Mouse (Mus musculus): ENCODE measurements around the gene Smim14. TPM values are rescaled to one million over a fixed set of nuclear protein-coding genes. Genes with fewer than 3 reads are reported as not detected.

Gene Smim14
- 17.9 and 18.8 TPM in 2 replicates for total RNA-seq (2012; rRNA removed)
- 10 to 100 TPM in 1 of 2 experiments, not detected in 1; 29.8 TPM for polyA plus RNA-seq (2012; ENCODE audit: insufficient read depth in 1 of 2, insufficient read length in 2 of 2, low read depth in 1 of 2, low replicate concordance in 2 of 2, missing spikeins in 1 of 2)

DNA sequence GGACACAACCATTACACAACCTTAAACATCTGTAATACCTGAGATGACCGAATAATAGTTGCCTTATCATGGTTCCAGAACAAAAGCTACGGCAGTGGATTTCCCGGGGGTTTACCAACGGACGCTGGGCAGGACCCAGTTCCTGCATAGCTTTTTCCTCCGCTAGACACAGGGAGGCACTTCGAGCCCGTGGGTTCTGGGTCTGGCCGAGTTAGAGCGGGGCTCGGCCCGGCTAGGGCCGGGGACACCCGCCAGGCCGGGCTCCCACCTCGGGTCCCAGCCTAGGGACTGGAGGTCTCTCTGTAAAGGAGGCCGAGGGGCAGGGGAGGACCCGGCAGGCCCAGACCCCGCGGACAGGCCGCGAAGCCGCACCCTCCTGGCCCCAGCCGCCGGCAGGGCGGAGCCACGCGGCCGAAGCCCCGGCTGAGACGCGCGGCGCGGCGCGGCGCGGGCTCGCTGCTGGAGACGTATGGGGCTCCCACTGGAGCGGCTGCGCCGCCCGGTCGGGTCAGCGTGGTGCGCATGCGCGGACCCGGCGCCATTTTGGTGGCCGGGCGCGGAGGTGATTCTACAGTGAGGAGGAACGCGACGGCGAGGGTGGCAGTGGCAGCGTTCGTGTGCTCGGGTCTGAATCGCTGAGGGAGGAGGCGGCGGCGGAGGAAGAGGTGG lies at the start of gene Smim14, which contains the start of gene Ube2k:
TSS of gene Smim14 (minus strand) at position 434 of the 669 bp plus-strand sequence.
TSS of gene Ube2k (plus strand) at position 483 of the 669 bp plus-strand sequence.
- Histone ChIP-seq H3K4me1 (ENCODE audit: control insufficient read depth in 1 of 2, insufficient read depth in 2 of 2, low read length in 2 of 2) (peaks cover 6 to 18% of the 10 kb centered on the region in 2 experiments), H3K4me3 (ENCODE audit: control insufficient read depth in 1 of 2, insufficient read depth in 1 of 2, low read depth in 2 of 2, low read length in 2 of 2) (peak within 1 kb of the TSS; percentile 82 to 100), H3K36me3 (ENCODE audit: control insufficient read depth in 1 of 2, insufficient read depth in 2 of 2, low read length in 2 of 2) (peaks cover 2 to 35% of the 10 kb centered on the region in 2 experiments), H3K27me3 (ENCODE audit: control insufficient read depth in 1 of 2, insufficient read depth in 2 of 2, low read length in 2 of 2) (no peaks in the 10 kb centered on the region), H3K9ac (ENCODE audit: control insufficient read depth, low read depth, low read length, poor library complexity, severe bottlenecking) (peak within 1 kb of the TSS; percentile 98), H3K9me3 (replicated peaks; ENCODE audit: insufficient read depth, low read length) (no peaks in the 10 kb centered on the region), H3K27ac (ENCODE audit: control insufficient read depth, low read depth, low read length) (peak within 1 kb of the TSS; percentile 94), H3K79me2 (ENCODE audit: control insufficient read depth, insufficient read depth, low read length, poor library complexity) (peaks cover 42% of the 10 kb centered on the region)
- peak; percentile 92 for DNase-seq (ENCODE audit: low read depth, low spot score)
- TF ChIP-seq JUND (IDR thresholded peaks at IDR 0.05; ENCODE audit: low read depth, low read length) (no peak), KAT2A (conservative IDR thresholded peaks at IDR 0.05; ENCODE audit: low read depth, low read length) (no peak; the same call in 1 of the 2 replicates), NELFE (IDR thresholded peaks at IDR 0.05; ENCODE audit: low read depth, low read length) (peak; percentile 93), TCF12 (IDR thresholded peaks at IDR 0.05; ENCODE audit: low read depth, low read length) (peak; percentile 52), ELF1 (IDR thresholded peaks at IDR 0.05; ENCODE audit: low read depth, low read length) (0 out of 2 replicates have a peak, but pooled peaks have one; percentile 23), ZNF384 (IDR thresholded peaks at IDR 0.05; ENCODE audit: low read depth, low read length) (no peak), E2F4 (IDR thresholded peaks at IDR 0.05; ENCODE audit: borderline replicate concordance, low read depth, low read length) (no peak), MYB (IDR thresholded peaks at IDR 0.05; ENCODE audit: low read depth, low read length) (no peak), ZKSCAN1 (IDR thresholded peaks at IDR 0.05; ENCODE audit: low read depth, low read length) (no peak), MXI1 (IDR thresholded peaks at IDR 0.05; ENCODE audit: low read depth, low read length) (peak; percentile 32), ZC3H11A (IDR thresholded peaks at IDR 0.05; ENCODE audit: low read depth, low read length) (no peak), RCOR1 (IDR thresholded peaks at IDR 0.05; ENCODE audit: low read depth, low read length) (no peak), MEF2A (IDR thresholded peaks at IDR 0.05; ENCODE audit: extremely low read depth, insufficient replicate concordance, low read depth, low read length, poor library complexity, severe bottlenecking) (no peak), SIN3A (IDR thresholded peaks at IDR 0.05; ENCODE audit: low read length) (peak; percentile 72), BHLHE40 (IDR thresholded peaks at IDR 0.05; ENCODE audit: borderline replicate concordance, low read depth, low read length) (no peak), TBP (IDR thresholded peaks at IDR 0.05; ENCODE audit: low read depth, low read length) (no peak), MAFK (IDR thresholded peaks at IDR 0.05; ENCODE audit: borderline replicate concordance, low read depth, low read length) (no peak), GABPA (IDR thresholded peaks at IDR 0.05; ENCODE audit: low read depth, low read length) (no peak), CHD1 (IDR thresholded peaks at IDR 0.05; ENCODE audit: low read depth, low read length) (peak; percentile 85), POLR2AphosphoS5 (IDR thresholded peaks at IDR 0.05; ENCODE audit: borderline replicate concordance, low read depth, low read length) (no peak), MAX (IDR thresholded peaks at IDR 0.05; ENCODE audit: low read length) (peak; percentile 71), NRF1 (IDR thresholded peaks at IDR 0.05; ENCODE audit: insufficient read depth, low read depth, low read length, poor library complexity, severe bottlenecking) (peak; percentile 88), MYC (IDR thresholded peaks at IDR 0.05; ENCODE audit: low read depth, low read length) (0 out of 2 replicates have a peak, but pooled peaks have one; percentile 55), CHD2 (IDR thresholded peaks at IDR 0.05; ENCODE audit: low read length) (no peak), SMC3 (IDR thresholded peaks at IDR 0.05; ENCODE audit: low read depth, low read length) (0 out of 2 replicates have a peak, but pooled peaks have one; percentile 6), MAZ (IDR thresholded peaks at IDR 0.05; ENCODE audit: low read depth, low read length) (no peak), GATA1 (IDR thresholded peaks at IDR 0.05; ENCODE audit: low read depth, low read length) (no peak), TAL1 (IDR thresholded peaks at IDR 0.05; ENCODE audit: low read length) (no peak), UBTF (IDR thresholded peaks at IDR 0.05; ENCODE audit: borderline replicate concordance, insufficient read depth, low read depth, low read length) (0 out of 2 replicates have a peak, but pooled peaks have one; percentile 79), USF1 (IDR thresholded peaks at IDR 0.05; ENCODE audit: low read depth, low read length) (no peak), USF2 (IDR thresholded peaks at IDR 0.05; ENCODE audit: borderline replicate concordance in 1 of 2, insufficient read depth in 1 of 2, low read depth in 1 of 2, low read length in 2 of 2) (no peak), CTCF (IDR thresholded peaks at IDR 0.05 in 2 of 3, conservative IDR thresholded peaks at IDR 0.05 in 1 of 3; ENCODE audit: control insufficient read depth in 1 of 3, insufficient read depth in 1 of 3, low read depth in 2 of 3, low read length in 3 of 3, poor library complexity in 1 of 3, severe bottlenecking in 1 of 3) (peak in 1 of 3 experiments; percentile 16; a peak in 2 of 6 replicates), EP300 (IDR thresholded peaks at IDR 0.05; ENCODE audit: low read depth in 1 of 2, low read length in 2 of 2) (0 out of 4 replicates have a peak, but pooled peaks of 1 of the 2 experiments have one; percentile 2), POLR2A (IDR thresholded peaks at IDR 0.05; ENCODE audit: control insufficient read depth in 1 of 2, insufficient read depth in 1 of 2, low read depth in 1 of 2, low read length in 2 of 2, poor library complexity in 1 of 2) (peak; percentile 89 to 91), POLR2AphosphoS2 (IDR thresholded peaks at IDR 0.05; ENCODE audit: low read length) (peak; percentile 92)
